Mouse (Mus musculus) adrenal gland, postnatal 4 days (tissue): ENCODE results near the gene Olfr1505. TPM values are rescaled to one million over a fixed set of nuclear protein-coding genes. Genes with fewer than 3 reads are reported as not detected.

ENCODE experiments used
- DNase-seq, 2 experiments: peaks; one replicate each; pipeline ENCODE4 v3.0.0; 2021 to 2022; ENCODE audit warnings: low spot score in 2 of 2, mixed read lengths in 2 of 2
- long read RNA-seq, 2 experiments: library from polyadenylated mRNA; stranded (forward); transcript quantifications; one replicate each; pipeline ENCODE4 v2.0.0; 2021
- total RNA-seq, 2 experiments: library from RNA; stranded (reverse); gene quantifications; 2 replicates each; pipeline ENCODE4 v1.2.3; 2021

The Olfr1505 gene
- not detected for total RNA-seq
- long read RNA-seq, experiment 1 = 0 reads
- long read RNA-seq, experiment 2 = 0 reads

GRCm38 (mm10) chr19:13913230-13913629, at the start of gene Olfr1505:
Gene Olfr1505 (plus strand): TSS chr19:13913530.
- DNase-seq = no peak

- no peak for DNase-seq
These were observed 15.5 kb upstream of the Olfr1505 start, which contains the start of gene Olfr1504 for GRCm38 (mm10) chr19:13897828-13898227. Gene Olfr1504 (minus strand): TSS chr19:13897928.

Other genes starting within 250 kb of the Olfr1505 start
- not detected for gene Olfr1491, start 216.3 kb upstream of the Olfr1505 start, total RNA-seq
- gene Olfr1493-ps1, start 190.3 kb upstream of the Olfr1505 start, total RNA-seq = not detected
- gene Olfr1494, start 173.8 kb upstream of the Olfr1505 start, total RNA-seq = not detected
- not detected for gene Olfr1495, start 148.9 kb upstream of the Olfr1505 start, total RNA-seq
- not detected for gene Olfr1496, start 135.7 kb upstream of the Olfr1505 start, total RNA-seq
- gene Olfr1497, start 115.3 kb upstream of the Olfr1505 start, total RNA-seq = not detected
- not detected for gene Olfr1499, start 94.1 kb upstream of the Olfr1505 start, total RNA-seq
- not detected for gene Olfr1500, start 83.0 kb upstream of the Olfr1505 start, total RNA-seq
- gene Olfr1501, start 62.8 kb upstream of the Olfr1505 start, total RNA-seq = not detected
- not detected for gene Olfr1502, start 51.7 kb upstream of the Olfr1505 start, total RNA-seq
- not detected for gene Olfr1504, start 15.6 kb upstream of the Olfr1505 start, total RNA-seq